Mouse (Mus musculus) forebrain, embryonic 10.5 days (tissue): Measurements from ENCODE around the gene Git2. TPM values are rescaled to one million over a fixed set of nuclear protein-coding genes. Genes with fewer than 3 reads are reported as not detected.

Source experiments
- DNase-seq: peaks from one replicate; pipeline ENCODE4 v3.0.0-alpha.2; 2017; ENCODE audit warnings: low spot score; ENCODE audit errors: extremely low spot score
- H3K27ac ChIP-seq: fragments of 300-500 bp; sonication (generic); 2 replicates; pipeline ENCODE4 v1.5.1; 2016; ENCODE audit warnings: mild to moderate bottlenecking
- H3K27me3 ChIP-seq: fragments of 300-500 bp; sonication (generic); 2 replicates; pipeline ENCODE4 v1.6.1; 2016; ENCODE audit warnings: mild to moderate bottlenecking; ENCODE audit not compliant: poor library complexity, severe bottlenecking
- H3K36me3 ChIP-seq: fragments of 300-500 bp; sonication (generic); replicated peaks from 2 replicates; pipeline ENCODE4 v1.6.1; 2016; ENCODE audit warnings: mild to moderate bottlenecking, moderate library complexity
- H3K4me1 ChIP-seq: fragments of 300-500 bp; sonication (generic); 2 replicates; pipeline ENCODE4 v1.6.1; 2016
- H3K4me3 ChIP-seq: fragments of 300-500 bp; sonication (generic); 2 replicates; pipeline ENCODE4 v1.5.1; 2016; ENCODE audit warnings: mild to moderate bottlenecking, moderate library complexity
- H3K9me3 ChIP-seq: fragments of 300-500 bp; sonication (generic); 2 replicates; pipeline ENCODE4 v1.6.1; 2016; ENCODE audit warnings: mild to moderate bottlenecking, moderate library complexity
- WGBS: fragments of 180-500 bp; shearing (Covaris S2); methylation state at CpG from one replicate; pipeline ENCODE4 v1.1.7; 2016; 5-methylcytosine and 5-hydroxymethylcytosine counted together
- polyA plus RNA-seq: library from polyadenylated mRNA; unstranded; fragments of >200 nt; fragmentation: Nextera tagmentation; extraction: Ambion mirVana; gene quantifications from 2 replicates; pipeline ENCODE4 v1.2.1, GENCODE M21; 2016

The Git2 gene
- polyA plus RNA-seq, 1 experiment from 2014 or later: 33.1 TPM

GRCm38 (mm10) chr5:114793317-114793716 lies 18.0 kb upstream of the Git2 start:
- peaks cover 8% of the 10 kb centered on the region for H3K27me3 ChIP-seq

GRCm38 (mm10) chr5:114785196-114785595 lies 9.9 kb upstream of the Git2 start:
- H3K4me1 ChIP-seq: peaks cover 20% of the 10 kb centered on the region
- DNase-seq: no peak
- peak overlapping the region; percentile 53; the same call in 1 of the 2 replicates for H3K27ac ChIP-seq
- 88% methylated on average over 5 of the region's 5 CpGs for WGBS
- H3K9me3 ChIP-seq: no peaks in the 10 kb centered on the region
- peaks cover 36% of the 10 kb centered on the region for H3K36me3 ChIP-seq
- H3K4me3 ChIP-seq: no peak overlapping the region
- H3K27me3 ChIP-seq: no peaks in the 10 kb centered on the region

More at GRCm38 (mm10) chr5:114793317-114793716, 18.0 kb upstream of the Git2 start:
- peaks cover 67% of the 10 kb centered on the region for H3K36me3 ChIP-seq
- no peak overlapping the region for H3K27ac ChIP-seq
- H3K9me3 ChIP-seq: no peaks in the 10 kb centered on the region
- WGBS: 86% methylated on average over 7 of the region's 7 CpGs
- no peak overlapping the region for H3K4me3 ChIP-seq
- DNase-seq: no peak
- peaks cover 30% of the 10 kb centered on the region for H3K4me1 ChIP-seq

GRCm38 (mm10) chr5:114784622-114785165 lies 9.4 kb upstream of the Git2 start:
- no peak for DNase-seq
- WGBS: 83% methylated on average over 16 of the region's 16 CpGs
- H3K4me3 ChIP-seq: no peak overlapping the region
- peaks cover 36% of the 10 kb centered on the region for H3K36me3 ChIP-seq
- no peaks in the 10 kb centered on the region for H3K9me3 ChIP-seq
- peaks cover 25% of the 10 kb centered on the region for H3K4me1 ChIP-seq
- H3K27me3 ChIP-seq: no peaks in the 10 kb centered on the region
- peak overlapping the region; percentile 53; the same call in 1 of the 2 replicates for H3K27ac ChIP-seq

- 89% methylated on average over 12 of the region's 12 CpGs for WGBS
- Histone ChIP-seq H3K4me3 (no peak overlapping the region), H3K27me3 (no peaks in the 10 kb centered on the region), H3K4me1 (peaks cover 25% of the 10 kb centered on the region), H3K27ac (no peak overlapping the region), H3K36me3 (peaks cover 25% of the 10 kb centered on the region), H3K9me3 (no peaks in the 10 kb centered on the region)
- no peak for DNase-seq
Measured at GRCm38 (mm10) chr5:114783405-114784163, 8.3 kb upstream of the Git2 start.

- 91% methylated on average over 9 of the region's 9 CpGs for WGBS
- Histone ChIP-seq H3K4me3 (no peak overlapping the region), H3K36me3 (peaks cover 21% of the 10 kb centered on the region), H3K4me1 (peaks cover 25% of the 10 kb centered on the region), H3K27me3 (no peaks in the 10 kb centered on the region), H3K9me3 (no peaks in the 10 kb centered on the region), H3K27ac (no peak overlapping the region)
- no peak for DNase-seq
Measured at GRCm38 (mm10) chr5:114782991-114783390, 7.7 kb upstream of the Git2 start.

- DNase-seq: no peak
- H3K9me3 ChIP-seq: no peaks in the 10 kb centered on the region
- 0 out of 2 replicates have a peak overlapping the region, but pooled peaks have one; percentile 6 for H3K27ac ChIP-seq
- H3K36me3 ChIP-seq: peaks cover 2% of the 10 kb centered on the region
- WGBS: 88% methylated on average over 7 of the region's 7 CpGs
- no peak overlapping the region for H3K4me3 ChIP-seq
- no peaks in the 10 kb centered on the region for H3K27me3 ChIP-seq
- peaks cover 34% of the 10 kb centered on the region for H3K4me1 ChIP-seq
Measured at GRCm38 (mm10) chr5:114780912-114781311, 5.6 kb upstream of the Git2 start.

GRCm38 (mm10) chr5:114779956-114780489 lies 4.7 kb upstream of the Git2 start:
- no peaks in the 10 kb centered on the region; the same call in 1 of the 2 replicates for H3K36me3 ChIP-seq
- H3K4me3 ChIP-seq: no peak overlapping the region
- 88% methylated on average over 7 of the region's 7 CpGs for WGBS
- H3K27me3 ChIP-seq: no peaks in the 10 kb centered on the region
- H3K4me1 ChIP-seq: peaks cover 36% of the 10 kb centered on the region
- no peak for DNase-seq
- H3K9me3 ChIP-seq: no peaks in the 10 kb centered on the region
- H3K27ac ChIP-seq: peak overlapping the region; percentile 6; the same call in 1 of the 2 replicates

GRCm38 (mm10) chr5:114776174-114776573 lies 857 bp upstream of the Git2 start:
- peaks cover 60% of the 10 kb centered on the region for H3K4me1 ChIP-seq
- no peaks in the 10 kb centered on the region for H3K9me3 ChIP-seq
- peak overlapping the region; percentile 99 for H3K4me3 ChIP-seq
- H3K27ac ChIP-seq: no peak overlapping the region
- WGBS: 69% methylated on average over 7 of the region's 7 CpGs
- DNase-seq: no peak
- no peaks in the 10 kb centered on the region for H3K36me3 ChIP-seq
- H3K27me3 ChIP-seq: no peaks in the 10 kb centered on the region

- Histone ChIP-seq H3K27ac (peak within 1 kb of the TSS; percentile 99), H3K36me3 (no peaks in the 10 kb centered on the region), H3K4me3 (peak within 1 kb of the TSS; percentile 99), H3K27me3 (no peaks in the 10 kb centered on the region), H3K4me1 (peaks cover 49% of the 10 kb centered on the region), H3K9me3 (no peaks in the 10 kb centered on the region)
- peak; percentile 92 for DNase-seq
- WGBS: under 1% methylated on average over 67 of the region's 73 CpGs
Measured at GRCm38 (mm10) chr5:114774403-114775051, 790 bp downstream of the Git2 start, which contains the start of gene Ankrd13a. Ankrd13a (plus strand) TSS chr5:114774677.

GRCm38 (mm10) chr5:114773780-114774179 lies 1.5 kb downstream of the Git2 start:
- peak overlapping the region; percentile 99 for H3K4me3 ChIP-seq
- 4% methylated on average over 11 of the region's 11 CpGs for WGBS
- peak overlapping the region; percentile 99 for H3K27ac ChIP-seq
- H3K4me1 ChIP-seq: peaks cover 49% of the 10 kb centered on the region
- no peaks in the 10 kb centered on the region for H3K27me3 ChIP-seq
- H3K36me3 ChIP-seq: peaks cover 1% of the 10 kb centered on the region; the same call in 1 of the 2 replicates
- no peaks in the 10 kb centered on the region for H3K9me3 ChIP-seq
- DNase-seq: peak; percentile 36

GRCm38 (mm10) chr5:114773211-114773710 lies 2.1 kb downstream of the Git2 start:
- DNase-seq: peak; percentile 94
- Histone ChIP-seq H3K9me3 (no peaks in the 10 kb centered on the region), H3K4me3 (peak overlapping the region; percentile 99), H3K36me3 (peaks cover 3% of the 10 kb centered on the region; the same call in 1 of the 2 replicates), H3K27ac (peak overlapping the region; percentile 99), H3K27me3 (no peaks in the 10 kb centered on the region), H3K4me1 (peaks cover 49% of the 10 kb centered on the region)
- WGBS: under 1% methylated on average over 52 of the region's 52 CpGs

GRCm38 (mm10) chr5:114772456-114773203 lies 2.7 kb downstream of the Git2 start:
- H3K27ac ChIP-seq: peak overlapping the region; percentile 99
- H3K36me3 ChIP-seq: peaks cover 3% of the 10 kb centered on the region; the same call in 1 of the 2 replicates
- peak overlapping the region; percentile 99 for H3K4me3 ChIP-seq
- H3K27me3 ChIP-seq: no peaks in the 10 kb centered on the region
- peaks cover 49% of the 10 kb centered on the region for H3K4me1 ChIP-seq
- H3K9me3 ChIP-seq: no peaks in the 10 kb centered on the region
- DNase-seq: peak; percentile 35
- WGBS: 1% methylated on average over 44 of the region's 57 CpGs
